Mouse (Mus musculus) embryonic facial prominence, embryonic 14.5 days (tissue): ENCODE measurements around the gene Safb. TPM values are rescaled to one million over a fixed set of nuclear protein-coding genes. Genes with fewer than 3 reads are reported as not detected.
"Not testable (repeated sequence)": the region's sequence is repeated elsewhere in the genome, so short reads cannot be mapped to it uniquely, and the experiment has no call there.

ENCODE experiments used
- ATAC-seq: fragments of 200-750 bp; cut with Nextera tagmentation; 2 replicates; pipeline ENCODE4 v1.8.0; 2017; ENCODE audit warnings: low read depth, moderate number of reproducible peaks, moderate TSS enrichment
- DNase-seq: peaks from one replicate; pipeline ENCODE4 v3.0.0-alpha.2; 2015; ENCODE audit warnings: low spot score
- H3K27ac ChIP-seq: fragments of 300-500 bp; sonication (generic); replicated peaks from 2 replicates; pipeline ENCODE4 v1.5.1; 2014; ENCODE audit warnings: low read depth, mild to moderate bottlenecking, low read length, moderate library complexity
- H3K27me3 ChIP-seq: fragments of 300-500 bp; sonication (generic); replicated peaks from 2 replicates; pipeline ENCODE4 v1.6.1; 2014; ENCODE audit warnings: low read length; ENCODE audit not compliant: control insufficient read depth, insufficient read depth
- H3K36me3 ChIP-seq: fragments of 300-500 bp; sonication (generic); 2 replicates; pipeline ENCODE4 v1.6.1; 2014; ENCODE audit warnings: low read length, mixed read lengths; ENCODE audit not compliant: control insufficient read depth, insufficient read depth
- H3K4me1 ChIP-seq: fragments of 300-500 bp; sonication (generic); 2 replicates; pipeline ENCODE4 v1.6.1; 2014; ENCODE audit warnings: antibody characterized with exemption, low read length; ENCODE audit not compliant: control insufficient read depth, insufficient read depth
- H3K4me2 ChIP-seq: fragments of 300-500 bp; sonication (generic); 2 replicates; pipeline ENCODE4 v1.6.1; 2014; ENCODE audit warnings: low read depth, mild to moderate bottlenecking, low read length, moderate library complexity, mixed read lengths
- H3K4me3 ChIP-seq: fragments of 300-500 bp; sonication (generic); 2 replicates; pipeline ENCODE4 v1.5.1; 2014; ENCODE audit warnings: low read depth, mild to moderate bottlenecking, low read length
- H3K9ac ChIP-seq: fragments of 300-500 bp; sonication (generic); 2 replicates; pipeline ENCODE4 v1.6.1; 2014; ENCODE audit warnings: low read depth, mild to moderate bottlenecking, low read length, moderate library complexity, mixed read lengths
- H3K9me3 ChIP-seq: fragments of 300-500 bp; sonication (generic); 2 replicates; pipeline ENCODE4 v1.6.1; 2016; ENCODE audit warnings: low read length; ENCODE audit not compliant: control insufficient read depth
- WGBS: fragments of 180-500 bp; shearing (Covaris S2); extraction: QIAGEN DNeasy Blood & Tissue Kit; methylation state at CpG from one replicate; pipeline ENCODE4 v1.1.7; 2014; 5-methylcytosine and 5-hydroxymethylcytosine counted together
- polyA plus RNA-seq: library from polyadenylated mRNA; unstranded; fragments of >200 nt; fragmentation: Nextera tagmentation; extraction: Ambion mirVana; gene quantifications from 2 replicates; pipeline ENCODE4 v1.2.1, GENCODE M21; 2014

The Safb gene
- polyA plus RNA-seq, 1 experiment from 2014 or later: 68.2 TPM

GRCm38 (mm10) chr17:56611323-56611722 lies 26.7 kb downstream of the Safb start:
- Histone ChIP-seq H3K4me3 (no peak overlapping the region), H3K27me3 (no peaks in the 10 kb centered on the region), H3K27ac (no peak overlapping the region), H3K9ac (no peak overlapping the region), H3K9me3 (no peaks in the 10 kb centered on the region), H3K36me3 (peaks cover 32% of the 10 kb centered on the region), H3K4me1 (peaks cover 18% of the 10 kb centered on the region; the same call in 1 of the 2 replicates), H3K4me2 (no peak overlapping the region)
- ATAC-seq (no peak), DNase-seq (no peak)
- WGBS: 70% methylated on average over 2 of the region's 2 CpGs

GRCm38 (mm10) chr17:56611861-56612564 lies 27.4 kb downstream of the Safb start:
- Histone ChIP-seq H3K27me3 (no peaks in the 10 kb centered on the region), H3K4me2 (no peak overlapping the region), H3K27ac (no peak overlapping the region), H3K4me1 (peaks cover 18% of the 10 kb centered on the region; the same call in 1 of the 2 replicates), H3K9me3 (no peaks in the 10 kb centered on the region), H3K36me3 (peaks cover 32% of the 10 kb centered on the region), H3K4me3 (no peak overlapping the region), H3K9ac (no peak overlapping the region)
- ATAC-seq: no peak
- no peak for DNase-seq
- WGBS: 16% methylated on average over 14 of the region's 14 CpGs

GRCm38 (mm10) chr17:56612565-56612939 lies 27.9 kb downstream of the Safb start:
- H3K4me3 ChIP-seq, H3K9ac ChIP-seq, H3K27me3 ChIP-seq, H3K27ac ChIP-seq, H3K4me2 ChIP-seq, H3K9me3 ChIP-seq, ATAC-seq, DNase-seq: not testable (repeated sequence)
- H3K36me3 ChIP-seq: peaks cover 35% of the 10 kb centered on the region
- peaks cover 18% of the 10 kb centered on the region; the same call in 1 of the 2 replicates for H3K4me1 ChIP-seq
- 79% methylated on average over 10 of the region's 10 CpGs for WGBS

GRCm38 (mm10) chr17:56613236-56613844 lies 28.7 kb downstream of the Safb start, which contains the start of gene Rpl36:
Gene Rpl36 (plus strand): TSS chr17:56613416.
- H3K4me2 ChIP-seq: peak within 1 kb of the TSS; percentile 93
- DNase-seq (peak; percentile 96), ATAC-seq (peak; percentile 73)
- peak within 1 kb of the TSS; percentile 70 for H3K4me3 ChIP-seq
- WGBS: under 1% methylated on average over 44 of the region's 52 CpGs
- H3K36me3 ChIP-seq: peaks cover 43% of the 10 kb centered on the region
- H3K27me3 ChIP-seq: no peaks in the 10 kb centered on the region
- H3K4me1 ChIP-seq: peaks cover 17% of the 10 kb centered on the region; the same call in 1 of the 2 replicates
- H3K9me3 ChIP-seq: no peaks in the 10 kb centered on the region
- H3K27ac ChIP-seq: peak within 1 kb of the TSS; percentile 91
- H3K9ac ChIP-seq: peak within 1 kb of the TSS; percentile 82

GRCm38 (mm10) chr17:56613893-56614292 lies 29.3 kb downstream of the Safb start:
- not testable (repeated sequence) for DNase-seq, H3K9me3 ChIP-seq, ATAC-seq, H3K27me3 ChIP-seq
- peaks cover 12% of the 10 kb centered on the region; the same call in 1 of the 2 replicates for H3K4me1 ChIP-seq
- H3K36me3 ChIP-seq: peaks cover 48% of the 10 kb centered on the region
- peak overlapping the region; percentile 82 for H3K9ac ChIP-seq
- peak overlapping the region; percentile 93 for H3K4me2 ChIP-seq
- peak overlapping the region; percentile 70 for H3K4me3 ChIP-seq
- H3K27ac ChIP-seq: peak overlapping the region; percentile 91
- WGBS: 0% methylated on average over 21 of the region's 26 CpGs

- H3K9ac ChIP-seq: peak overlapping the region; percentile 82
- no peak for ATAC-seq
- H3K4me3 ChIP-seq: peak overlapping the region; percentile 70
- DNase-seq: no peak
- 26% methylated on average over 14 of the region's 14 CpGs for WGBS
- H3K4me1 ChIP-seq: peaks cover 9% of the 10 kb centered on the region; the same call in 1 of the 2 replicates
- no peaks in the 10 kb centered on the region for H3K9me3 ChIP-seq
- peaks cover 55% of the 10 kb centered on the region for H3K36me3 ChIP-seq
- H3K27me3 ChIP-seq: no peaks in the 10 kb centered on the region
- H3K4me2 ChIP-seq: peak overlapping the region; percentile 93
- H3K27ac ChIP-seq: peak overlapping the region; percentile 91; the same call in 1 of the 2 replicates
These were observed 29.9 kb downstream of the Safb start for GRCm38 (mm10) chr17:56614391-56615135.

GRCm38 (mm10) chr17:56615136-56615784 lies 30.6 kb downstream of the Safb start:
- peaks cover 62% of the 10 kb centered on the region for H3K36me3 ChIP-seq
- 84% methylated on average over 11 of the region's 11 CpGs for WGBS

GRCm38 (mm10) chr17:56615792-56616191 lies 31.2 kb downstream of the Safb start:
- Histone ChIP-seq H3K36me3 (peaks cover 67% of the 10 kb centered on the region), H3K27ac (no peak overlapping the region), H3K4me2 (no peak overlapping the region), H3K9ac (no peak overlapping the region), H3K27me3 (no peaks in the 10 kb centered on the region), H3K4me3 (no peak overlapping the region), H3K9me3 (no peaks in the 10 kb centered on the region), H3K4me1 (peaks cover 5% of the 10 kb centered on the region; the same call in 1 of the 2 replicates)
- WGBS: 89% methylated on average over 4 of the region's 4 CpGs
- no peak for DNase-seq
- ATAC-seq: no peak

More at GRCm38 (mm10) chr17:56615136-56615784, 30.6 kb downstream of the Safb start:
- ATAC-seq: no peak
- DNase-seq: no peak
- peak overlapping the region; percentile 93 for H3K4me2 ChIP-seq
- H3K9ac ChIP-seq: peak overlapping the region; percentile 82; the same call in 1 of the 2 replicates
- H3K27me3 ChIP-seq: no peaks in the 10 kb centered on the region
- no peaks in the 10 kb centered on the region for H3K9me3 ChIP-seq
- H3K27ac ChIP-seq: no peak overlapping the region
- H3K4me1 ChIP-seq: peaks cover 7% of the 10 kb centered on the region; the same call in 1 of the 2 replicates
- peak overlapping the region; percentile 70 for H3K4me3 ChIP-seq
